Mouse (Mus musculus): Measurements from ENCODE around the gene Sfxn4.

Gene Sfxn4

GRCm38 (mm10) chr19:60837747-60838146 is 23.5 kb downstream of the Sfxn4 start:
- peak; percentile 61 for DNase-seq (ENCODE audit: low spot score)

GRCm38 (mm10) chr19:60818677-60819076 is 42.6 kb downstream of the Sfxn4 start:
- DNase-seq (ENCODE audit: low spot score): no peak

DNA sequence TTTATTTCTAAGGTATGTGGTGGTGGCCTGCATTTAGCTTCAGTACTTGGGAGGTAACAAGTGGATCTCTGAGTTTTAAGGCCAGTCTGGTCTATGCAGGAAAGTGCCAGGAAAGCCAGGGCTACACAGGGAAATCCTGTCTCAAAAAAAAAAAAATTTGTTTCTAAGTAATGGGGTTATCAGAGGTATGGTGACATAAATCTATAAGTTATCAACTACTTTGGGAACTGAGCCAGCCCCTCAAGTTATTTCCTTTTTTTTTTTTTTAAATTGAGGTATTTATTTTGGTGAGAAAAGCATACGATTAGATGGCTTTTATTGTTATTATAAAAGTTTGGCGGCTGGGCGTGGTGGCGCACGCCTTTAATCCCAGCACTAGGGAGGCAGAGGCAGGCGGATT is 48.1 kb downstream of the Sfxn4 start:
- no peak for DNase-seq (ENCODE audit: low spot score)

DNA sequence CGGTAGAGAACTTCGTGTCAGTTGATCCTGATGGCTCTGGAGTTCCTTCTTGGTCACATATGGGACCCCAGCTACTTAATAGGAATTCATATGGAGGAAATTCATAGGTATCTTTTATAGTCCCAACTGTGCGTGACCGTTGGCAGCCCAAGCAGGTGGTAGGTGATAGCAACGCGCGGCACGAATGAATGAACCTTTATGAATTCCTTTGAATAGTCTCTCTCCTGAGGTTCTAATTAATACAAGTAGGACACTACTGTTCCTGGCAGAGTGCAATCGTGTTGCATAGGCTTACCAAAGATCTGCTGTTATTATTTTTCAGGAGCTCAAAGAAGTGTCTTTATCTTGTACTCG is 49.3 kb downstream of the Sfxn4 start:
- DNase-seq (ENCODE audit: low spot score): no peak

- peak; percentile 90 for DNase-seq (ENCODE audit: low spot score)
These were observed 49.9 kb downstream of the Sfxn4 start, which contains the start of gene Fam45a for GRCm38 (mm10) chr19:60811098-60812035. TSS of gene Fam45a (plus strand) at chr19:60811585.

- DNase-seq (ENCODE audit: low spot score): no peak
These were observed 51.4 kb downstream of the Sfxn4 start for GRCm38 (mm10) chr19:60809927-60810326.

- DNase-seq (ENCODE audit: low spot score): no peak
These were observed 56.4 kb downstream of the Sfxn4 start for GRCm38 (mm10) chr19:60804903-60805302.

GRCm38 (mm10) chr19:60799867-60800569 is 61.3 kb downstream of the Sfxn4 start:
- DNase-seq (ENCODE audit: low spot score): no peak

- DNase-seq (ENCODE audit: low spot score): no peak
These were observed 63.9 kb downstream of the Sfxn4 start for GRCm38 (mm10) chr19:60797415-60797814.

DNA sequence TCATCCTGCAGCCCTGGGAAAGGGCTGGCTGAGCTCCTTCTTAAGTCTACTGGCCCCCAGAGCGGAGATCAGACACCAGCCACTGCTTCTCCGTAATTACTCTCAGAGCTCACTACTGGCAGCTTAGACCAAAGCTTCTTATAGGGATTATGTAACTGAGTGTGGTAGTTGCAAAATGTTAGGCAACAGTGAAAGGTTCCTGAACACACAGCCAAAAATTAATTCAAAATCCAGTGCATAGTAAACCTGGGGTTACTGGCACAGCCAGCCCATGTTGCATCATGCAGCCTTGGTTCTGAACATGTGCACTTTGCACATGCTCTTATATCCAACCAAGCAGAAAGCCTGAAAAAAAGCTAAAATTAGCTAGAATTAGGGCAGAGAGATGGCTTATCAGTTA is 66.0 kb downstream of the Sfxn4 start:
- DNase-seq (ENCODE audit: low spot score): no peak

DNA sequence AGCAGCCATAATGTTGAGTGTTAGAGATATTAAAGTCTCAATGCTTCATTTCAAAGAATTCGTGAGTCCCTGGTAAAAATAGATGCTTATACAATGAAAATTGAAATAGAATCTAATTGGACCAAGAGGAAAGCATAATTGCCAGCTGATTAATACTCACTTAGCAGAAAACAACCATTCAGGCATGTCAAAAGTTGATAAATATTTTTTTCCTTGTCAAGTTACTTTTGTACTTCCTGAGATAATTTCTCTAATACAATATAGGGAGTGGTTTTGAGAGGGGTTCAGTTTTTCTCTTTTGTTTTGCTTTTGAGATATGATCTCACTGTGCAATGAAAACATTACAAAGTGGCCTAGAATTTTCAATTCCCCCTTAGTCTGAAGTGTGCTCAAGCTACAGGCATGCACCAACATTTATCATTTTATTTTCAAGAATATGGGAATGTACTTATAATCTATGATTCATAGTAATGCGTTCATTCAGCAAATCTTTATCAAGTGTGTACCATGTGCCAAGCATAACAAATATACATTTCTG is 68.0 kb downstream of the Sfxn4 start:
- no peak for DNase-seq (ENCODE audit: low spot score)

DNA sequence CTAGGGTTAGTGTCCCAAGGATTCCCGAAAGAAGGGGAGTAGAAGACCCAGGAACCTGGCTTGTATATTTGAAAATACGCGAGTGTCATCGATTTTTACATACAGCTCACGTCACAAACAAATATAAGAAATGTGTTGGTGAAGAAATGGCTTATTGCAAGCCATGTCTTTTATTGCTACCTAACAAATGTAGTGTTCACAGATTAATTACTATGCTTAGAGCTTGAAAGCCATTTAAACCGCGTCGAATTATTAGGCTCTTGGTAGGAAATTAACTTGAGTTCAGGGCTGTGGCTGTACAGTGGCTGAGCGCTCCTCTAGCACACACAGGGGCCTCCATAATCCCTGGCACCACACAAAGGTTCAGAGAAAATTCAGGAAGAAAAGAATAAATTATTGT is 70.1 kb downstream of the Sfxn4 start:
- no peak for DNase-seq (ENCODE audit: low spot score)

GRCm38 (mm10) chr19:60790551-60791161 is 70.6 kb downstream of the Sfxn4 start, which contains the start of gene Eif3a:
TSS of gene Eif3a (minus strand) at chr19:60790658.
- peak; percentile 95 for DNase-seq (ENCODE audit: low spot score)

GRCm38 (mm10) chr19:60789919-60790506 is 71.3 kb downstream of the Sfxn4 start:
- peak; percentile 70 for DNase-seq (ENCODE audit: low spot score)

GRCm38 (mm10) chr19:60789452-60789851 is 71.8 kb downstream of the Sfxn4 start:
- no peak for DNase-seq (ENCODE audit: low spot score)

DNA sequence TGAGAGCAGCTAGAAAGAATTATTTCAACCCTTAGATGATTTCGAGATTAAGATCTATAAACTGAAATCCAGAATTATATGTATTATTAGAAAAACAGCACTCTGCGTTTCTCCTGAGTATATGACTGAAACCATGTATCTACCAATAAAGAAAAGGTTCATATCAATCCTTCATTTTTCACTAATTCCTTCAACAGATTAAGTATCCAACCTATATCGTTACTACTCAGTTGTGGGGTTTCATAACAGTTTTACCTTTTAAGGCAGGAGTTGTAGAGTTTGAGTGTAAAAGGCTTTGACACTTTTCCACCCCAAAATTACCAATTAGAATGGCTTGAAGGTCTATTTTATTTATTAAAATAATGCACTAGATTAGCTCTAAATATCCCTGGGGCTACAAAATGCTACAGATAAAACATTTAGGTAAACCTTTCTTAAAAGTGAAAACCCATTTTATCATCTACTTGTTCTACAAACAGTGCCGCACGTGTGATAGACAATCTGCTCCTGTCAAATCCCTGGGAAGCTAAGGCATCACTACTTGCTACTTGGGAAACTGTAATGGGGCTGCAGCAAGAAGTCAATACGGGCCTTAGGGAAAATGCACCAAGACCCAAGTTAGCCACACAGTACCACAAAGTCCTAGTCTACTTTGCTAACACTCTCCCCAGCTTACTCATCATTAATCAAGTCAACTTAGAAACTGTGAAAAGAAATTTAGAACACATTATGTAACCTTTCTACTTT is 72.9 kb downstream of the Sfxn4 start:
- no peak for DNase-seq (ENCODE audit: low spot score)

- DNase-seq (ENCODE audit: low spot score): no peak
These were observed 73.7 kb downstream of the Sfxn4 start for GRCm38 (mm10) chr19:60787465-60788150.

Data from ovary, postnatal 36 days (tissue).